ENCODE assay signal across 11 mouse cellular contexts in the genomic region with DNA sequence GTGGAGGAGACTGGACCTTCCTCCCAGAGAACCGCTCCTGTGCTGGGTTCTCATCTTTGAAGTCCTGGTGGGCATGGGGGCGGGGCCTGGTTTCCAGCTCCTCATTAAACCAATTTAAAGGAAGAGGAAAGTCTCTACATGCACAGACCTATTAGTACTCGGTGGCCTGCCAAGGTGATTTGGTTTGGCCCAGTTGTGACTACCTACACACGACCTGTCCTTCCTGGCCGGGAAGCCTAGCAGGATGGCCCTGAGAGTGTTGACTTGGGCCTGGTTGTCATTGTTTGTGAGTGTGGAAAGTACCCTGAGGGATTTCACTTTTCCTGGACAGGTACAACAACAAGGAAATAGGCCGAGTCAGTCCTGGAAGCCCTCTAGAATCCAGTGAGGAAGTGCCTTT.
DNase-seq lines count a peak whose midpoint lies in the region; ATAC-seq and TF ChIP-seq lines count a peak whose summit lies in the region.
"Had no signal": no experiment of that assay in that cellular context is flagged by ENCODE, and none has a peak within 500 bp of the region (broad histone marks: within the 10 kb centered on the region; RNA-seq: fewer than 3 reads in every experiment).

No protein-coding gene starts in this region.

- 46% methylated on average over 6 of the region's 6 CpGs for WGBS in kidney, adult 2 months
- WGBS in intestine, embryonic 15.5 days = 70% methylated on average over 6 of the region's 6 CpGs
- 83% methylated on average over 6 of the region's 6 CpGs for WGBS in midbrain, embryonic 15.5 days

- peak; percentile 10 for ATAC-seq in intestine, embryonic 15.5 days
- ATAC-seq in midbrain, embryonic 15.5 days (replicated peaks) = no peak
- ATAC-seq: forebrain, postnatal 0 days had no signal

- TF ChIP-seq POLR2A in kidney, adult 2 months (IDR thresholded peaks at IDR 0.05; ENCODE audit: low read depth, low read length) = no peak

- TF ChIP-seq CTCF in kidney, adult 2 months (conservative IDR thresholded peaks at IDR 0.05; ENCODE audit: insufficient read depth, insufficient read length, low read depth, low read length) = no peak
- no peak for TF ChIP-seq CTCF in E14TG2a.4 (conservative IDR thresholded peaks at IDR 0.05; ENCODE audit: low read length)

- H3K9ac ChIP-seq in intestine, embryonic 15.5 days = no peak overlapping the region
- no peak overlapping the region for H3K9ac ChIP-seq in midbrain, embryonic 15.5 days
- H3K9ac ChIP-seq: forebrain, postnatal 0 days had no signal

- H3K4me1 ChIP-seq in kidney, adult 2 months (ENCODE audit: control insufficient read depth, insufficient read depth, low read length) = peaks cover 51% of the 10 kb centered on the region
- peaks cover 97% of the 10 kb centered on the region for H3K4me1 ChIP-seq in E14TG2a.4 (replicated peaks; ENCODE audit: low read depth, low read length)
- H3K4me1 ChIP-seq in intestine, embryonic 15.5 days (replicated peaks) = peaks cover 52% of the 10 kb centered on the region
- no peaks in the 10 kb centered on the region for H3K4me1 ChIP-seq in midbrain, embryonic 15.5 days

- H3K36me3 ChIP-seq in kidney, adult 2 months (ENCODE audit: control insufficient read depth, insufficient read depth, low read length) = no peaks in the 10 kb centered on the region
- peaks cover 11% of the 10 kb centered on the region; the same call in 1 of the 2 replicates for H3K36me3 ChIP-seq in E14TG2a.4 (ENCODE audit: insufficient read depth, low read length)
- no peaks in the 10 kb centered on the region for H3K36me3 ChIP-seq in intestine, embryonic 15.5 days
- H3K36me3 ChIP-seq in midbrain, embryonic 15.5 days (replicated peaks) = no peaks in the 10 kb centered on the region

- H3K4me3 ChIP-seq in kidney, adult 2 months (ENCODE audit: insufficient read depth, low read depth, low read length) = no peak overlapping the region
- peak overlapping the region; percentile 51; the same call in 1 of the 2 replicates for H3K4me3 ChIP-seq in E14TG2a.4 (replicated peaks; ENCODE audit: low read length)
- no peak overlapping the region for H3K4me3 ChIP-seq in intestine, embryonic 15.5 days (replicated peaks)
- H3K4me3 ChIP-seq in midbrain, embryonic 15.5 days = no peak overlapping the region
- H3K4me3 ChIP-seq: megakaryocyte, embryonic 14.5 days had no signal

- no peak for DNase-seq in kidney, adult 2 months
- no peak for DNase-seq in kidney, adult 18-20 months
- peak; percentile 56 for DNase-seq in Muller cell, postnatal 12 days (ENCODE audit: inconsistent ontology term)
- DNase-seq in right cerebral cortex, adult 18-20 months = no peak
- DNase-seq in embryo, embryonic 9.5 days (ENCODE audit: extremely low spot score) = no peak
- DNase-seq: cerebellum, adult 8-10 months; forebrain, postnatal 0 days had no signal

- no peaks in the 10 kb centered on the region for H3K27me3 ChIP-seq in kidney, adult 2 months (replicated peaks; ENCODE audit: control insufficient read depth, insufficient read depth, low read length)
- H3K27me3 ChIP-seq in E14TG2a.4 (ENCODE audit: insufficient read depth, low read length) = no peaks in the 10 kb centered on the region
- no peaks in the 10 kb centered on the region for H3K27me3 ChIP-seq in intestine, embryonic 15.5 days (replicated peaks)
- 0 out of 2 replicates have a peak, but pooled peaks cover 2% of the 10 kb centered on the region for H3K27me3 ChIP-seq in midbrain, embryonic 15.5 days (replicated peaks)

- H3K4me2 ChIP-seq in intestine, embryonic 15.5 days (replicated peaks) = no peak overlapping the region
- no peak overlapping the region for H3K4me2 ChIP-seq in midbrain, embryonic 15.5 days

- H3K9me3 ChIP-seq in E14TG2a.4 (ENCODE audit: low read length) = no peaks in the 10 kb centered on the region
- H3K9me3 ChIP-seq in intestine, embryonic 15.5 days = no peaks in the 10 kb centered on the region
- H3K9me3 ChIP-seq in midbrain, embryonic 15.5 days = no peaks in the 10 kb centered on the region
- H3K9me3 ChIP-seq: megakaryocyte, embryonic 14.5 days had no signal

- H3K27ac ChIP-seq in kidney, adult 2 months (ENCODE audit: insufficient read depth, low read depth, low read length) = peak overlapping the region; percentile 67; the same call in 1 of the 2 replicates
- peak overlapping the region; percentile 78 for H3K27ac ChIP-seq in intestine, embryonic 15.5 days
- H3K27ac ChIP-seq in midbrain, embryonic 15.5 days = no peak overlapping the region
